Mouse (Mus musculus) myocyte (in vitro differentiated cells): ENCODE measurements around the gene Snap25.

Experiments used
- CEBPB ChIP-seq: IDR thresholded peaks from 2 replicates; pipeline ENCODE4 v1.6.1; 2011; ENCODE audit warnings: mild to moderate bottlenecking, moderate library complexity; ENCODE audit not compliant: poor library complexity, insufficient read depth, severe bottlenecking
- E2F4 ChIP-seq: IDR thresholded peaks from one replicate; pipeline ENCODE4 v1.6.1; 2011; ENCODE audit warnings: mild to moderate bottlenecking, control low read depth, moderate library complexity; ENCODE audit not compliant: insufficient read depth
- MAX ChIP-seq: IDR thresholded peaks from one replicate; pipeline ENCODE4 v1.6.1; 2011; ENCODE audit warnings: low read depth, mild to moderate bottlenecking, control low read depth
- MYOD1 ChIP-seq, 3 experiments: IDR thresholded peaks; one replicate each; pipeline ENCODE4 v1.6.1; 2011; ENCODE audit warnings: control low read depth in 2 of 3, low read depth in 2 of 3, mild to moderate bottlenecking in 2 of 3, moderate library complexity in 1 of 3; ENCODE audit not compliant: insufficient read length in 2 of 3, control insufficient read depth in 1 of 3
- MYOG ChIP-seq, 3 experiments: IDR thresholded peaks; one replicate each; pipeline ENCODE4 v1.6.1; 2011; ENCODE audit warnings: control low read depth in 2 of 3, low read depth in 2 of 3, mild to moderate bottlenecking in 2 of 3; ENCODE audit not compliant: insufficient read length in 2 of 3, control insufficient read depth in 1 of 3, insufficient read depth in 1 of 3
- POLR2A ChIP-seq: IDR thresholded peaks from one replicate; pipeline ENCODE4 v1.6.1; 2011; ENCODE audit warnings: low read depth, mild to moderate bottlenecking, control low read depth, moderate library complexity; ENCODE audit not compliant: insufficient read length
- POLR2AphosphoS2 ChIP-seq: IDR thresholded peaks from one replicate; pipeline ENCODE4 v1.6.1; 2011; ENCODE audit warnings: low read depth, control low read depth; ENCODE audit not compliant: insufficient read length
- SRF ChIP-seq: IDR thresholded peaks from one replicate; pipeline ENCODE4 v1.6.1; 2011; ENCODE audit warnings: low read depth; ENCODE audit not compliant: control insufficient read depth, insufficient read length
- TCF12 ChIP-seq: IDR thresholded peaks from one replicate; pipeline ENCODE4 v1.6.1; 2011; ENCODE audit warnings: mild to moderate bottlenecking, control low read depth; ENCODE audit not compliant: poor library complexity, insufficient read depth, severe bottlenecking
- TCF3 ChIP-seq: IDR thresholded peaks from one replicate; pipeline ENCODE4 v1.6.1; 2011; ENCODE audit warnings: low read depth, control low read depth; ENCODE audit not compliant: insufficient read length
- USF1 ChIP-seq: IDR thresholded peaks from one replicate; pipeline ENCODE4 v1.6.1; 2011; ENCODE audit warnings: low read depth, mild to moderate bottlenecking, control low read depth, moderate library complexity

DNA sequence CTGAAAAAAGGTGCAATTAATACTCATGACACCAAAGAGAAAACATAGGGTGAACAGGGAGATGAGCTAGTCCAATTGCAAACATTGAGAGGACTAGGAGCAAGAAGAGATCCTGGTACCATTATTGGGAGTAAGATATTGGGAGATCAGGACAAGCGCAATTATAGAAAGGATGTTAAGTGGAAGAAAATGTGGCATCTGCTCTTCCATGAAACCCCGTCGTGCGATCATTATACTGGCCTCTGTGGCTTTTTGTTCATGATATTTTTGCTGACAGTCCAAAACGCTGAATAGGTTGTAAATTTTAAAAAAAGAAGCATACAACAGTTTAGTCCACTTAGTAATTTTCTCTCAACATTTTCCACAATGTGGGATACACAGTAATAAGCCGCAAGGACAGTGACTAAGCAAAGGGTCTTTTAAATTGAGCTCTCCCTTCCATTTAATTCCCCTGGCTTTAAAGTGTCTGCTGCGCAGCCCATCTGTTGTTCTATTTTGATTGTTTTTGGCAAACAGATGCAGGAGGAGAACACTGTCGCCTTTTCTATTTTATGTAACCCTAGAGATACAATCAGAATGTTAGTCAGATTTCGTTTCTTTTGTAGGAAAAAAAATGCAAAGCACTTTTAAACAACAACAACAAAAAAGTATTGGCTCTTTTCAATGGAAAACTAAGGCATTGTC lies 103.6 kb downstream of the Snap25 start:
- TF ChIP-seq E2F4 (no peak), POLR2A (no peak), CEBPB (no peak), USF1 (no peak), POLR2AphosphoS2 (no peak), MYOD1 (IDR thresholded peaks at IDR 0.05; ENCODE audit: control insufficient read depth in 1 of 3, insufficient read length in 2 of 3, low read depth in 2 of 3) (no peak), SRF (no peak), MYOG (IDR thresholded peaks at IDR 0.05; ENCODE audit: control insufficient read depth in 1 of 3, insufficient read depth in 1 of 3, insufficient read length in 2 of 3, low read depth in 2 of 3) (no peak), MAX (no peak), TCF3 (no peak), TCF12 (no peak)
